Mouse (Mus musculus): ENCODE measurements around the gene Tmem209. TPM values are rescaled to one million over a fixed set of nuclear protein-coding genes. Genes with fewer than 3 reads are reported as not detected.

Gene Tmem209
- total RNA-seq, 2 experiments from 2014 or later: 6.7 to 10.2 TPM

DNA sequence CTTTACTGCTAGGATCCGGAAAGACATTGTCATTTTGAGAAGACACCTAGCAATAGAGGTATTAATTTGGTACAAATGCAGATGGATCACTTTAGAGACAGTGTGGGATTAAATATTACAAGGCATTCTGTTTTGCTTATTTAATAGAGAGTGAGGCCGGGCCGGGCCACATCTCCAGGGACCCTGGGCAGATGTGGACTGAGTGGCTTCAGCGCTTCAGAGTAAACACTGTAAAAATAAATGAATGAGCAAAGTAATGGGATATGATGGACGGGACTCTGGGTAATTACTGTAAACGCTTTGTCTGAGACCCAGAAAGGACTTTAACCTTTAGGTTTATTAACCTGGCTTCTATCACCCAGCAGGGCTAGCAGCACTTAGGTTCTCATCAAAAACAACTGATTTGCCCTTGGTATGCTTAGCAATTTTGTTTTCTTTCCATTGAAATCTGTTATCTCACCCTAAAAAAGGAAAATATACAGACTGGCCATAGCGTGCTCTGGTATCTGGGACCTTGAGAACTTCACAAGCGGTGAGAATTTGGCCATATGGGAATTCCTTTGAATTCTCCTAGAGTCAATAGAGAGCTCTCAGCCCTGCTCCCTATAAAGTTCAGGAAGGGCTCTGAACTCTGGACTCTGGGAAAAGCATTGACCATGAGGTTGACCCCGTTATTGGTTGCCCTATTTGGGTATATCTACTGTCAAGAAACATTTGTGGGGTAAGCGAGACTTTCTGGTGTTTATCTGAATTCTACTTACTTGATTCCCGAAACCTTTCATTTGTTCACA is 31.6 kb upstream of the Tmem209 start, which contains the start of gene Cpa2:
Gene Cpa2, plus strand, starts transcription at position 574 of the 791 bp plus-strand sequence.
- no peak for DNase-seq
- intact Hi-C loops (cut with DNase I): loop anchor here (10.0 kb wide), 1 partner anchor 134 kb away; no protein-coding TSS in a partner anchor

DNA sequence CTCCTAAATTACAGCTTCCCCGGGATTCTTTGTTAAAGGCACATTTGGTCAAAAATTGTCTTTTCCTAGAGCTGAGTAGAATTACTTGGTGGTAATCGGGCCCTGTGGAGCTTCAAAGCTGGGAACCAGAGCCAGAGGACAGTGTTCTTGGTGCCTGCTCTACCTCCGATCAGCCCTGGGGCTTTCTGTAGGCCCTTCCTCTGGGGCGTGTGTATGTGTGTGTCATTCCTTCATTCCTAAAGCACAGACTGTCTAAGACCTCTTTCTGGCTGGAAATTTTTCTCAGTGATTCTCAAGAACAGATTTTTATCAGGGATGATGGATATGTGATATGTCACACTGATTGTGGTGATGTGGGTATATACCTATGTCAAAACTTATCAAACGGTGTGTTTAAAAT is 29.2 kb upstream of the Tmem209 start:
- DNase-seq: no peak
- intact Hi-C loops (cut with DNase I): loop anchor here (10.0 kb wide), 1 partner anchor 386 kb away; no protein-coding TSS in a partner anchor

DNA sequence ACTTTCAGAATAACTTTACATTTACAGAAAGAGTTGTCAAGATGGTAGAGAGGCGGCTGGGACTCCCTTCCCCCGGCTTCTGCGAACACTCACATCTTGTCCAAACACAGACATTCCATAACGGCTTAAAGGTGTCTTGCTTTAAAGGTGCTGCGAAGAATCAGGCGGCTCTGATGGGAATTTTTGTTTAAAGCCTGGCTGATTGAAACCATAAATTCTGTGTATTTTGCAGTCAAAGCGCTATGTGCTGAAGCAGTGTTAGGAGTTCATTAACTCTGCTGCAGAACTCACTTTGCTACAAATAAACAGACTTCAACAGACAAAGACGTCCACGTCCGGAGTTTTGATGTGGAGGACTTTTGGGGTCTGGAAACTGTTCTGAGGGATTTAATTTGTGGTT is 28.7 kb upstream of the Tmem209 start:
- intact Hi-C loops (cut with DNase I): loop anchor here (10.0 kb wide), 1 partner anchor 387 kb away; no protein-coding TSS in a partner anchor
- DNase-seq: no peak

DNA sequence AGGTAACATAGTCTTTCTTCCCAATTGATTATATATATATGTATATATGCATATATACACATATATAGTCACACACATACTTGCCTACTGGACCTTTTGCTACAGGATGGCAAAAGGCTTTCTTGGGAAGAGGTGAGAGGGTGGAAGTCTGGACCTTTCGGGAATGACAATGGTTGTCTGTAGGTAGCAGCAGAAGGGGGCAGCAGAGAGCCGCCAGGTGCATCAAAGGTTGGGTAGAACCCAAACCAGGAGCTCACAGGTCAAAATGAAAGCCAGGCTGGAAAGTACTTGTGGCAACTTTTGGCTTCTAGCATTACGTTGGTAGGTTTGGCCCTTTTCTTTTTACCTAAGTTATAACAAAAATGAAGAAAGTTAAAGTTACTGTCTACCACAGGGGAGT is 25.8 kb upstream of the Tmem209 start:
- DNase-seq: no peak
- intact Hi-C loops (cut with DNase I): loop anchor here (2.0 to 10.0 kb wide), 2 partner anchors 389 to 447 kb away; no protein-coding TSS in a partner anchor

DNA sequence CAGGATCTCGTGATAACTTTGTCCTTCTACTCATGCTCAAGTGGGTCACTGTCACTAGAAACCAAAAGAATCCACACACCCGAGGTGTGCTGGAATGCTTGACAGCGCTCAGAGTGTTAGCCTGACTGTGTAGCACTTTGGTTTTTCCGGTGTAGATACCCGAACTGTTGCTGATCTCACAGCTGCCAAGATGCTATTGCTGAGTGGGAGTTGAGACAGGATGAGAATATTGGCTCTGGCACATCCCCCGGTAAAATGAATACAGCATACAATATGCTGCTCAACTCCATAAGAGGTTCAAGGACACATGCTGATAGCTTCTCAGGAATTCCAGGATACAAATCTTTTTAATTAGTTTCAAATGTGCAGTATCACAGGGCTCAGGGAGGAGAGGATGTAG is 19.2 kb upstream of the Tmem209 start:
- intact Hi-C loops (cut with DNase I): no loop called here
- no peak for DNase-seq

DNA sequence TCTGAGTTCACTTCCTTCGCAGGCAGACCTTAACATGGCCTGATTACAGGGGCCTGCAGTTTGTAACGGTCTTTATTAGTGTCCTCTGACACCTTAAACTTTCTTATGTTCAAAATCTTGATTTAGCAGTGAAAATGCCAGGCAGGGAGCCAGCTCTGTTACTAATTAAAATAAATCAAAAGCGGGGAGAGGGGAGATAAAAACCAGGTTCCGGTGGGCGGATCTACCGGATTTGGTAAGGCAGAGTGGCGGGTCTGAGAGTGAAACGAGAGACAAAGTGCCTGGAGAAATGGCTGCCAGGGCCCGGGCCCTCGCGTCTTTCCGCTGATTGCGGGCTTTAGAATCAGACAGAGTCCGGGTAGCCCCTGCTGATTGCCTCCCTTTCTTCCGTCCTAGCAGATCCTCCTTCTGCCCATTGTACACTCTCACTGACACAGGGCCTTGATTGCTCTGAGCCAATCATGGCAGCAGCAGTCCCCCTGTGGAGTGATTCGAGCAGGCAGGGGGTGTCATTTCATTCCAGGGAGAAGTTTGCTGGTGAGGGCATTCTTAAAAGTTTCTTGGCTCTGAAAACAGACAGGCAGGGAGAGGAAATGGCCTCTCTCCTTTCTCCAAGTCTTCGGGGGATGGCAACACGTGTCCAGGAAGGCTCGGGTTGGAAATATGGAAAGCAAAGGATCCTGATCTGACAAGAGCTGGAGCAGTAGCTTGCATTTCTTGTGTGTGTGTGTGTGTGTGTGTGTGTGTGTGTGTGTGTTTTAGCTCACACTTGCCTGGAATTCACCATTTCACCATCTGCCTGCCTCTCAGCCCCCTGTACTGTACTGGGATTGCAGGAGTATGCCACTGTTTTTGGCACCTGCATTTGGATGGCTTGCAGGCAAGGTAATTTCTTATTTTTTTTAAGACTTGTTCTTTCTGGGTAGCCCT is 17.3 kb upstream of the Tmem209 start:
- intact Hi-C loops (cut with DNase I): no loop called here
- DNase-seq: no peak

DNA sequence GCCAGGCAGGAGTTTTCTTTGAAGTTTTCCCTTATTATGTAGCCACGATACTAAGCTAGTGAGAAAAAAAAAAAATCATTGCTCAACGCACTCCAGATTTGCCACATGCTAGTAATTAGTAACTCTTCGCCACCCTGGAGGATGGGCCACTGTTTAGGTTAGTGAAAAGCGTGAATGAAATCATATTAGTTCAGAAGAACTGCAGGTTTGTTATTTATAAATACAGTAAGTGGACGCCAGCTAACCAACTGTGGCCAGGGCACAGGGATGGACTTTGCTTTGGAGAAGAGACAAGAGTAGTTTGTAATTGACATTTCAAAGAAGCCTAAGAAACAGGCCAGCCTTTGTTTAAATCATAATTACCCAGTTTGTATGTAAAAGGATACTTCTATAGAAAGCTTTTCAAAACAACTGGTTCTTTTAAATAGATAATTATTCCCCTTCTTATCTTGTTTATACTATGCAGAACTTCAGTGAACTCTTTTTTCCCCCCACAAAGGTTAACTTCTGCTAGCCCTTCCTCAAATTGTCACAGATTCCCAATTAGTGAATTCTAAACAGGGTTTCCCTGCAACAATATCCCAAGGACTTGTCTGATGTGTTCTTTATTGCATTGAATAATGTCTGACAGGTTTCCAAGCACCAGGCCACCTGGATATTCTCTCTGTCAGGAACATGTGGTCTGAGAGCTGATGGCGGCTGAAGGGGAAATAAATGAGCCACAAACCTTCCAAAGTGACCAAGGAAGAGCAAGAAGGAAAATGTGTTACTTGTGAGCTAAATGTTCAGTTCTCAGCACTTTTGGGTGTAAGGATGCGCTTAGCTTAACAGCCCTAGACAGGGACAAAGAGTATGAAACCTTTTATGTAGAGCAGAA is 16.1 kb upstream of the Tmem209 start:
- no peak for DNase-seq
- intact Hi-C loops (cut with DNase I): no loop called here

DNA sequence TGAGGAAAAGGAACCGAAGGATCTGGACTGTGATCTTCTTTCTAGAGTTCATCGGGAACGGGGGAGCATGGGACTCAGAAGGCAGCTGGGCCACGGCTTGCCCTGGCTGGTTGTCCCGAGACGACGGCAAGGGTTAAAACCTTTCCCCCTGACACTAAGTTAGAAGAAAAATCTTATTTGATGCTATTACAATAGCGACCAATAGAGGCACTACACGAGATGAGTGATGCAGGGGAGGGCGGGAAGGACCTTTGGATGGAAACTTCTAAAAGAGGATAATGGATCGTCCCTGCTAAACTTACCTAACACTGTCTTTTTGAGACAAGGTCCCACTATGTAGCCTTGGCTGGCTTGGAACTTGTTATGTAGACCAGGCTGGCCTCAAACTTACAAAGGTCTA is 10.8 kb upstream of the Tmem209 start:
- no peak for DNase-seq
- intact Hi-C loops (cut with DNase I): no loop called here

DNA sequence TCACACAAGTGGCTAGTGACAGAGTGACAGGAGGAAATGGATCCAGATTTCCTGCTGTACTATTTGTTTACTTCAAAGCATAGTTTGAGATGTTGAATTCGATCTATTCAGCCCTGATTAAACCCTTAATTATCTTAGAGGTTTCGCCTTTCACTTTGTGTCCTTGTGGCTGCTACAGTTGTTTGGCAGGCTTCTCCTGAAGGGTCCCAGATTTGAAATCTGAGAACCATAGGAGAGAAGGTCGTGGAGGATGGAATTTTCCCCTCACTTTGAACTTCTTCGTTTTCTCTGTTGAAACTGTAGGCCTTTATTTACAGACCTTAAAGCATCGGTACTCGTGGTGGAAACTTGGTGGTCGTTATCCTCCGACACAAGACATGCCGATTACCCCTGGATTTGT is 4.7 kb upstream of the Tmem209 start:
- intact Hi-C loops (cut with DNase I): no loop called here
- no peak for DNase-seq

DNA sequence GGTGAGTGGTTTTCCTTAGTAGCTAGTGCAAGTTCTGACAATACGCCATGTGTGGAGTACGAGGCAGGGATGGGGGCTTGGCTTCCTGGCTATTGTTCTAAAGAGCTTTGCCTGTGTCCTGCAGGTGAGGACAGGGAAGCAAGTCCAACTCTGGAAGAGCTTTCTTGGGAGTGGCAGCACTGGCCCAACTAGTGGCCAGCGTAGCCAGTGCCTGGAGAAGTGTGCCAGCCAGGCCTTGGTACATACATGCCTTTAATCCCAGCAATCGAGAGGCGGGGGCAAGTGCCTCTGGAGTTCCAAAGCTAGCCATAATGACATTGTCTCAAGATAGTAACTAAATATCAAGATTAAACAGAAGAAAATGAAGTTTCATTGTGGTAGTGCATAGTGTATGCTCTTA is 708 bp upstream of the Tmem209 start:
- intact Hi-C loops (cut with DNase I): no loop called here
- no peak for DNase-seq

DNA sequence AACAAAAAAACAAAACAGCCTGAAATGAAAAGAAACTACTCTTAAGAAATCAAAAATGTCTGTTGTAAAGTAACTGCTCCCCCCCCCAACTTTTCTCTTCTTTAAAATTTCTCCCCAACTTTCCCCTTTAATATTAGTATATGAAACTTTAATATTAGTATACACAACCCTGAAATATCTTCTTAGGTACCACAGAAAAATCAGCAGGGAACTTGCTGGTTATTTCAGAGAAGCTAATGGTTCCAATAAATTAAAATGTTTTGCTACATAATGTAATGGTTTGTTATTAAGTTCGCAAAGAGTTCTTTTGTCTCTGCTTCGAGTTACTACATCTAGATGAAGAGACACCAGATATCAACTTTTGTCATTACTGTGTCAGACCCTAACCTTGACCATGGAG is 759 bp downstream of the Tmem209 start:
- DNase-seq: no peak
- intact Hi-C loops (cut with DNase I): no loop called here

DNA sequence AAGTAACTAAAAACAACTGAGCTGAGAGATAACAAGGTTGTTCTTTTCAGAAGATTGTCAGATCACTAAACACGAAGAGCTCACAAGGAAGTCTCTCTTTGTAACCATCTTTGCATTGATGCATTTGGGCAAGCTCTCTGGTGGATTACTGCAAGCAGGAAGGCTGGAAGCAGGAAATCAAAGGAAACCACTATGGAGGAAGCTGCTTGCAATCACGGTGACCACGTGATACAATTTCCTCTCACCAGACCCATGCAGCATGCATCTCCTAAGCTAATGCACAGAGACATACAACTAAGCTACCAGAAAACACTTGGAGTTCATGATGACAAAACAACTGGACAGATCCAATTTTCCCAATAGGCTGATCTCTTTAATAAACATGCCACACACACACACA is 10.5 kb downstream of the Tmem209 start:
- intact Hi-C loops (cut with DNase I): no loop called here
- DNase-seq: no peak

DNA sequence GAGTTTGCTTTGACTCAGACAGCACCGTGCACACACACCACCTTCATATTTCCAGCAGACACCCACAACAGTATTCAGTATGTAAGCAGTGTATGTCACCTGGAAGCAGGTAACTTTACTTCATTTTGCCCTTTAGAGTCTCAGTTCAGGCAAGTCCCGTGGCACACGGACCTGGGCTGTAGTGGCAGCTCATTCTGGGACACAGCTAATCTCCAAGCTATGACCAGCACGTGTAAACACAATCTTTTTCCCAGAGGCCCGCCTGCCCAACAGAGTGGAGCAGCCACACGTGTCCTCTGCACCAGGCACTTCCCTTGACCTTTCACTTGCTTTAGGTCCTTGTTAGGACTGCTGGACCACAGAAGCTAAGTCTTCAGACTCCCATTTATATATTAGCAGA is 23.1 kb downstream of the Tmem209 start:
- intact Hi-C loops (cut with DNase I): no loop called here

DNA sequence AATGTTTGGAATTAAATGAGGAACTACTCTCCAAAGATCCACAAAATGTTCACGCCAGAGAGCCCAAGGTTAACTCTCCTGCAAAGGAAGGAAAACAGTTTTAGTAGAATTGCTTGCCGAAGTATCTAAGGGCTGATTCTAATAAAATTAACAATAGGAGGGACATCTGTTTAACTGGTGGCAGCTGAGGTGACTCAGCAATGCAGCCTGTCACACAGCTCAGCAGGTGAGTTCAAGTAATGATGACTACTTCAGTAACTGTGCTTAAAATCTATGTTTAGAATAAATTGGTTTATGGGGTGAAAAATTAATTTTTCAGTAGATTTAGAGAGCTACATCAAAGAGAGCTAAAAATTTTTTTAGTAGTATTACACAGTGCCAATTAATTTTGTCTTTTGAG is 26.7 kb downstream of the Tmem209 start:
- intact Hi-C loops (cut with DNase I): no loop called here
- no peak for DNase-seq

More for the DNA sequence above, 23.1 kb downstream of the Tmem209 start:
- DNase-seq: no peak

DNA sequence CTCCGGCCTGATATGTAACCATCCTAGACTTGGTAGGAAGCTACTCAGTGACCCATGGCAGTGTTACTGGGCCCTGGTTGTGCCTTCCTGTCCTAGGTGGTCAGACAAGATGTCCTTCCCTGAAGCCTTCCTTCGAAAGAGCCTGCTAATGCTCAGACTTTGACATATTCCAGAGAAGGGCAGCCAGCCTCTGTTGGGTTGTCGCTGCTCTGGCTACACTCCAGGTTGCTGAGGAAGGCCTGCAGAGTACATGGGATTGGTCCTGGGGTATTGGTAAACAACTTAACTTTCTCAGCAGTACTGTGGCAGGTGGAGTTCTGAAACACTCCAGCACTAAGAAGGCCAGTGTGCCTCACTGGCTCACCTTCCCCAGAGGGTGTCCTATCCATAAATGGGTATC is 30.2 kb downstream of the Tmem209 start:
- no peak for DNase-seq
- intact Hi-C loops (cut with DNase I): no loop called here

DNA sequence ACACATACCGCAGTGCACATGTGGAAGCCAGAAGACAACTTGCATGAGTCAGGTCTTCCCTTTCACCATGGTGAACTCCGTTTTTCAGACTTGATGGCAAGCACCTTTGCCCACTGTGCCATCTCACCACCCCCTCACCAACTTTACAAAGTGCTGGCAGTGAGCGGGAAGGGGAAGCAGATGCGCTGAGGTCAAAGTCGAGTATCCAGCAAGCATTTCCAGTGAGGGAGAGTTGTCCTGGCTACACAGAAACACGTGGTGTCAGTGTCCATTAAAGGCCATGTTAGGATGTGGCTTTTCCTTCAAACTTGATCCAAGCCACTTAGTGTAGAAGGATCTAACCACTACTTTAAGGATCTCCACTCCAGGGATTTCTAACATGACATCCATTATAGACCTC is 31.8 kb downstream of the Tmem209 start:
- no peak for DNase-seq
- intact Hi-C loops (cut with DNase I): no loop called here

DNA sequence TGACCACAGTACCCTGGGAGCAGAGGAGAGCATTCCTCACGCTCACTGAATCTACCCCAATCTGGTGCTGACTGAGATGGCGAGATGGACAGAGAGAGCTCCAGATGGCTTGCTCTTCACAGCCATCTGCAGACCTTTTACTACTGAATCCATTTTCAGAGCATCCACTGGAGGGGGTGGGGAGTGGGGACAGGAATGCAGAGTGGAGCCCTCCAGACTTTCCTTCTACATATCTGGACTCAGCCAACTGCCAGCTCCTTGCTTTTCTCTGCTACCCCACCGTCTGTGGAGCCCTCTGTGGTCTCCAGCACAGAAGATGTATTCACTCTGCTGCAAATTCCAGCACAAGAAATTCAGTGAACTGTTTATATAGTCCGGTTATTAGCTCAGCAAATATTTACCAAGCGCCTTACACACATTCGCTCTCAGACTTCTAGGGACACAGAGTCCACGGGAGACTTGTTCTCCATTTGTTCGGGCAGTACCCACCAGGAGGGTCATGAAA is 32.3 kb downstream of the Tmem209 start:
- intact Hi-C loops (cut with DNase I): no loop called here
- no peak for DNase-seq

DNA sequence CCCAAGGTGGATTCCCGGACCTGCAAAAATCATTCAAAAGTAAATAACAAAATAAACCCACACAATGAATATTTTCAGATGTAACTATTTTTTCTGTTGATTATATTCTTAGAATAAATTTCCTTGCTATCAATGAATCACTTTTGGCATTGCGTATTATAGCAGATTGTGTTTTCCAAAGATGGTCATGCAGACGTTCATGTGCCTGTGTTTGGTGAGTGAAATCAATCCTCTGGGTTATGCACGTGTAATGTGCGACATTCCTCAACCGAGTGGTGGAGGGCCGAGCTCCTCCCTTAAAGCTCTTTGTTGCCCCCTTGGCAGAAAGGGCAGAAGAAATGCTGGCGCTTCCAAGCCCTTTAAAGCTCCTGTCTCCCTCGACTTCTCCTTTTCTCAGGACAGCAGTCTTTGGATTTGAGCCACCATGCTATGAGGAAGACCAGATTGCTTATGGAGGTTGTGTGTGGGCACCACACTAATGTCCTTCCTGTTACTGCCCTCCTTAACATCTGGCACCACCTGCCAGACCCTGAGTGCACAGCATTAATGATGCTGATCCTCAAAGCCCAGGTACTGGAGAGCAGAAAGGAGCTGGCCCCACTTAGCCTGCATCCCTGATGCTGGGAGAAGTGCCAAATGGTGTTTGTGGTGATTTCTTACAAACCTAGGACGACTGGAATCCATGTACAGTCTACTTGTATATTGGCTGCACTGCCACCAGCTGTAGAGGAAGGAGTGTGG is 33.4 kb downstream of the Tmem209 start:
- no peak for DNase-seq
- intact Hi-C loops (cut with DNase I): no loop called here

DNA sequence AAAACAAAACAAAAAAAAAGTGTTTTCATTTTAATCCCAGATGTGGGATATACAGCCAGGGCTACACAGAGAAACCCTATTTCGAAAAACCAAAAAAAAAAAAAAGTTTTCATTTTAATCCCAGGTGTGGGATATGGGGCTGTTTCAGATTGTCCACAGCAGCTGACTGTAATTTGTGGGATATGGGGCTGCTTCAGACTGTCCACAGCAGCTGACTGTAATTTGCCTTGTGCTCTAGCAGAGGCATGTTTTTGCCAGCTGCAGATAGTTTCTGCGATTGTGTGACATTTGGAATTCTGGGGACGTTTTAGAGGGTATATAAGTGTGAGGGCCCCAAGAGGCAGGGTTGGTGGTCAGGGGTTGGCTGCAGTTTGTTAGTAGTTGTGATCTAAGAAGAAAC is 37.9 kb downstream of the Tmem209 start:
- DNase-seq: no peak
- intact Hi-C loops (cut with DNase I): no loop called here

Measured in gastrocnemius, postnatal 36 days (tissue).